Mouse (Mus musculus) thymus, adult 2 months (tissue): ENCODE data around the gene Lhfp. TPM values are rescaled to one million over a fixed set of nuclear protein-coding genes. Genes with fewer than 3 reads are reported as not detected.

Experiments used
- DNase-seq: peaks from one replicate; pipeline ENCODE4 v3.0.0; 2021
- H3K27ac ChIP-seq: fragments of 200-500 bp; 2 replicates; pipeline ENCODE4 v1.5.1; 2012; ENCODE audit warnings: low read length, control low read depth; ENCODE audit not compliant: control insufficient read depth, insufficient read depth
- H3K27me3 ChIP-seq: fragments of 200-500 bp; 2 replicates; pipeline ENCODE4 v1.6.1; 2012; ENCODE audit warnings: mild to moderate bottlenecking, low read length, moderate library complexity, mixed read lengths; ENCODE audit not compliant: control insufficient read depth, insufficient read depth
- H3K36me3 ChIP-seq: fragments of 200-500 bp; 2 replicates; pipeline ENCODE4 v1.6.1; 2012; ENCODE audit warnings: mild to moderate bottlenecking, low read length, moderate library complexity; ENCODE audit not compliant: control insufficient read depth, insufficient read depth
- H3K4me1 ChIP-seq: fragments of 200-500 bp; replicated peaks from 2 replicates; pipeline ENCODE4 v1.6.1; 2012; ENCODE audit warnings: low read length; ENCODE audit not compliant: control insufficient read depth, insufficient read depth
- H3K4me3 ChIP-seq: fragments of 200-500 bp; 2 replicates; pipeline ENCODE4 v1.5.1; 2012; ENCODE audit warnings: mild to moderate bottlenecking, low read length, control low read depth, moderate library complexity; ENCODE audit not compliant: control insufficient read depth, insufficient read depth
- CTCF ChIP-seq: fragments of 200-500 bp; IDR thresholded peaks from 2 replicates; pipeline ENCODE4 v1.5.1; 2012; ENCODE audit warnings: mild to moderate bottlenecking, control low read depth, low read length, moderate library complexity, borderline replicate concordance; ENCODE audit not compliant: control insufficient read depth, poor library complexity, insufficient read depth; ENCODE audit errors: extremely low read depth
- POLR2A ChIP-seq: fragments of 200-500 bp; IDR thresholded peaks from 2 replicates; pipeline ENCODE4 v1.6.1; 2012; ENCODE audit warnings: mild to moderate bottlenecking, low read length, control low read depth, moderate library complexity; ENCODE audit not compliant: control insufficient read depth, poor library complexity, insufficient read depth; ENCODE audit errors: extremely low read depth
- WGBS: fragments of 180-500 bp; shearing (Covaris S2); methylation state at CpG from one replicate; pipeline ENCODE4 v1.1.7; 2018; 5-methylcytosine and 5-hydroxymethylcytosine counted together
- polyA plus RNA-seq: library from polyadenylated mRNA; depleted of rRNA; stranded (reverse); fragments of >200 nt; gene quantifications from 2 replicates; pipeline ENCODE4 v1.2.3, GENCODE M21; 2012

The Lhfp gene
- polyA plus RNA-seq, 1 experiment = 18.7 TPM

GRCm38 (mm10) chr3:53212599-53212998 lies 171.3 kb downstream of the Lhfp start:
- H3K4me3 ChIP-seq = no peak overlapping the region
- H3K27me3 ChIP-seq = no peaks in the 10 kb centered on the region
- TF ChIP-seq CTCF = no peak
- 99% methylated on average over 2 of the region's 2 CpGs for WGBS
- H3K36me3 ChIP-seq = no peaks in the 10 kb centered on the region
- H3K27ac ChIP-seq = no peak overlapping the region
- no peak for DNase-seq
- no peaks in the 10 kb centered on the region for H3K4me1 ChIP-seq

GRCm38 (mm10) chr3:53213346-53213745 lies 172.0 kb downstream of the Lhfp start:
- H3K4me3 ChIP-seq = no peak overlapping the region
- 95% methylated on average over 3 of the region's 3 CpGs for WGBS
- DNase-seq = no peak
- no peak for TF ChIP-seq POLR2A
- TF ChIP-seq CTCF = no peak
- H3K27ac ChIP-seq = no peak overlapping the region
- H3K27me3 ChIP-seq = no peaks in the 10 kb centered on the region
- no peaks in the 10 kb centered on the region for H3K36me3 ChIP-seq
- no peaks in the 10 kb centered on the region for H3K4me1 ChIP-seq

- Histone ChIP-seq H3K4me3 (no peak overlapping the region), H3K27me3 (no peaks in the 10 kb centered on the region), H3K27ac (no peak overlapping the region), H3K36me3 (no peaks in the 10 kb centered on the region), H3K4me1 (no peaks in the 10 kb centered on the region)
- WGBS = 60% methylated on average over 7 of the region's 7 CpGs
- TF ChIP-seq POLR2A (no peak), CTCF (no peak)
- no peak for DNase-seq
Observed at GRCm38 (mm10) chr3:53213746-53214271, 172.5 kb downstream of the Lhfp start.

GRCm38 (mm10) chr3:53214386-53214785 lies 173.1 kb downstream of the Lhfp start:
- Histone ChIP-seq H3K27me3 (no peaks in the 10 kb centered on the region), H3K4me1 (no peaks in the 10 kb centered on the region), H3K4me3 (no peak overlapping the region), H3K27ac (no peak overlapping the region), H3K36me3 (no peaks in the 10 kb centered on the region)
- no peak for DNase-seq
- TF ChIP-seq CTCF = no peak
- no peak for TF ChIP-seq POLR2A
- 93% methylated on average over 4 of the region's 4 CpGs for WGBS

- TF ChIP-seq POLR2A (no peak), CTCF (no peak)
- H3K27ac ChIP-seq = no peak overlapping the region
- WGBS = 83% methylated on average over 5 of the region's 5 CpGs
Observed at GRCm38 (mm10) chr3:53217697-53218096, 176.4 kb downstream of the Lhfp start.

GRCm38 (mm10) chr3:53221531-53222272 lies 180.4 kb downstream of the Lhfp start:
- Histone ChIP-seq H3K4me3 (no peak overlapping the region), H3K27ac (no peak overlapping the region), H3K4me1 (no peaks in the 10 kb centered on the region), H3K36me3 (no peaks in the 10 kb centered on the region), H3K27me3 (no peaks in the 10 kb centered on the region)
- no peak for DNase-seq
- WGBS = 88% methylated on average over 5 of the region's 5 CpGs
- no peak for TF ChIP-seq CTCF

More at GRCm38 (mm10) chr3:53217697-53218096, 176.4 kb downstream of the Lhfp start:
- no peaks in the 10 kb centered on the region for H3K4me1 ChIP-seq
- H3K36me3 ChIP-seq = no peaks in the 10 kb centered on the region
- H3K27me3 ChIP-seq = no peaks in the 10 kb centered on the region
- DNase-seq = no peak
- H3K4me3 ChIP-seq = no peak overlapping the region

- no peaks in the 10 kb centered on the region for H3K27me3 ChIP-seq
- TF ChIP-seq POLR2A = no peak
- no peak for TF ChIP-seq CTCF
- H3K27ac ChIP-seq = no peak overlapping the region
- no peaks in the 10 kb centered on the region for H3K36me3 ChIP-seq
- 88% methylated on average over 5 of the region's 5 CpGs for WGBS
- no peaks in the 10 kb centered on the region for H3K4me1 ChIP-seq
- no peak overlapping the region for H3K4me3 ChIP-seq
- no peak for DNase-seq
Observed at GRCm38 (mm10) chr3:53224141-53224540, 182.8 kb downstream of the Lhfp start.
